Mouse (Mus musculus): ENCODE measurements at regions not wholly inside any gene's neighbourhood (a gene's known extent, or its start where the extent isn't known, plus 50 kb on each side); places are given as distances from the start of the nearest gene placed in this dataset.
A peak's percentile ranks its signal among the peaks of the same experiment; 100 is the strongest.
"Not testable (repeated sequence)": the region's sequence is repeated elsewhere in the genome, so short reads cannot be mapped to it uniquely, and the experiment has no call there.

- DNase-seq: no peak
Observed at GRCm38 (mm10) chr11:22420003-22420723, 78.1 kb upstream of the Ehbp1 start.

- DNase-seq: no peak
Observed at GRCm38 (mm10) chr11:22421762-22422161, 79.7 kb upstream of the Ehbp1 start.

- DNase-seq: peak; percentile 80 to 83
Observed at GRCm38 (mm10) chr11:22437140-22437850, 74.6 kb upstream of the Tmem17 start.

- peak; percentile 78 to 84 for DNase-seq
Observed at GRCm38 (mm10) chr11:22437851-22438215, 74.1 kb upstream of the Tmem17 start.

- DNase-seq: peak; percentile 31 to 81
Observed at GRCm38 (mm10) chr11:22438441-22439066, 73.3 kb upstream of the Tmem17 start.

- DNase-seq: peak; percentile 55 to 60
Observed at GRCm38 (mm10) chr11:22440521-22440920, 71.4 kb upstream of the Tmem17 start.

GRCm38 (mm10) chr11:22453161-22453560 is 58.7 kb upstream of the Tmem17 start:
- DNase-seq: no peak

GRCm38 (mm10) chr11:22456286-22456685 is 55.6 kb upstream of the Tmem17 start:
- DNase-seq: no peak

GRCm38 (mm10) chr11:22457220-22457619 is 54.7 kb upstream of the Tmem17 start:
- no peak for DNase-seq

GRCm38 (mm10) chr11:22458951-22459703 is 52.8 kb upstream of the Tmem17 start:
- no peak for DNase-seq

GRCm38 (mm10) chr11:22461019-22461735 is 50.7 kb upstream of the Tmem17 start:
- DNase-seq: not testable (repeated sequence)

Measured in kidney, adult 8-10 months (tissue).